Mouse (Mus musculus): ENCODE results near the gene Cdk5rap1. TPM values are rescaled to one million over a fixed set of nuclear protein-coding genes. Genes with fewer than 3 reads are reported as not detected.

Cdk5rap1 gene
- polyA plus RNA-seq, 1 experiment from 2014 or later: 13.9 TPM

Other genes starting within 250 kb of the Cdk5rap1 start
- not detected in 2 replicates for gene Bpifa3, start 242.7 kb downstream of the Cdk5rap1 start, polyA plus RNA-seq (2016; fragmentation: Nextera tagmentation; extraction: Ambion mirVana)
- gene Bpifa1, start 230.1 kb downstream of the Cdk5rap1 start, polyA plus RNA-seq (2016; fragmentation: Nextera tagmentation; extraction: Ambion mirVana): 0.18 TPM in 1 of 2 replicates, not detected in the other
- not detected in 2 replicates for gene Bpifa5, start 210.4 kb downstream of the Cdk5rap1 start, polyA plus RNA-seq (2016; fragmentation: Nextera tagmentation; extraction: Ambion mirVana)
- gene Bpifb1, start 182.2 kb downstream of the Cdk5rap1 start, polyA plus RNA-seq (2016; fragmentation: Nextera tagmentation; extraction: Ambion mirVana): not detected in 2 replicates
- 0.30 and 0.41 TPM in 2 replicates for gene Bpifb5, start 149.3 kb downstream of the Cdk5rap1 start, polyA plus RNA-seq (2016; fragmentation: Nextera tagmentation; extraction: Ambion mirVana)
- not detected in 2 replicates for gene Bpifb9a, start 115.2 kb downstream of the Cdk5rap1 start, polyA plus RNA-seq (2016; fragmentation: Nextera tagmentation; extraction: Ambion mirVana)
- gene Bpifb9b, start 65.8 kb downstream of the Cdk5rap1 start, polyA plus RNA-seq (2016; fragmentation: Nextera tagmentation; extraction: Ambion mirVana): not detected in 2 replicates
- gene Snta1, start 35.1 kb upstream of the Cdk5rap1 start, polyA plus RNA-seq (2016; fragmentation: Nextera tagmentation; extraction: Ambion mirVana): 5.3 and 7.9 TPM in 2 replicates
- 79.1 and 84.9 TPM in 2 replicates for gene Cbfa2t2, start 63.5 kb upstream of the Cdk5rap1 start, polyA plus RNA-seq (2016; fragmentation: Nextera tagmentation; extraction: Ambion mirVana)
- 9.5 and 10.0 TPM in 2 replicates for gene 1700003F12Rik, start 174.1 kb upstream of the Cdk5rap1 start, polyA plus RNA-seq (2016; fragmentation: Nextera tagmentation; extraction: Ambion mirVana)
- 0.60 and 1.3 TPM in 2 replicates for gene Actl10, start 178.8 kb upstream of the Cdk5rap1 start, polyA plus RNA-seq (2016; fragmentation: Nextera tagmentation; extraction: Ambion mirVana)
- 9.8 and 16.0 TPM in 2 replicates for gene Necab3, start 185.9 kb upstream of the Cdk5rap1 start, polyA plus RNA-seq (2016; fragmentation: Nextera tagmentation; extraction: Ambion mirVana)
- gene E2f1, start 196.9 kb upstream of the Cdk5rap1 start, polyA plus RNA-seq (2016; fragmentation: Nextera tagmentation; extraction: Ambion mirVana): 41.4 and 43.8 TPM in 2 replicates
- 14.5 and 16.9 TPM in 2 replicates for gene Pxmp4, start 230.7 kb upstream of the Cdk5rap1 start, polyA plus RNA-seq (2016; fragmentation: Nextera tagmentation; extraction: Ambion mirVana)
- gene Zfp341, start 240.3 kb upstream of the Cdk5rap1 start, polyA plus RNA-seq (2016; fragmentation: Nextera tagmentation; extraction: Ambion mirVana): 1.3 and 1.4 TPM in 2 replicates
- gene 4930519P11Rik, start 240.4 kb upstream of the Cdk5rap1 start, polyA plus RNA-seq (2016; fragmentation: Nextera tagmentation; extraction: Ambion mirVana): 0.36 TPM in 1 of 2 replicates, not detected in the other

Data from hindbrain, embryonic 10.5 days (tissue).